Mouse (Mus musculus) testis, adult 2 months (tissue): ENCODE data around the gene Ccnd3. TPM values are rescaled to one million over a fixed set of nuclear protein-coding genes. Genes with fewer than 3 reads are reported as not detected.

ENCODE experiments used
- H3K27ac ChIP-seq: fragments of 200-500 bp; 2 replicates; pipeline ENCODE4 v1.5.1; 2012; ENCODE audit warnings: low read depth, low read length; ENCODE audit not compliant: control insufficient read depth, insufficient read depth
- H3K27me3 ChIP-seq: fragments of 200-500 bp; 2 replicates; pipeline ENCODE4 v1.6.1; 2012; ENCODE audit warnings: mild to moderate bottlenecking, low read length, moderate library complexity; ENCODE audit not compliant: control insufficient read depth, insufficient read depth
- H3K36me3 ChIP-seq: fragments of 200-500 bp; 2 replicates; pipeline ENCODE4 v1.6.1; 2012; ENCODE audit warnings: mild to moderate bottlenecking, low read length; ENCODE audit not compliant: control insufficient read depth, insufficient read depth
- H3K4me1 ChIP-seq: fragments of 200-500 bp; 2 replicates; pipeline ENCODE4 v1.6.1; 2012; ENCODE audit warnings: low read length; ENCODE audit not compliant: control insufficient read depth, insufficient read depth
- H3K4me3 ChIP-seq: fragments of 200-500 bp; 2 replicates; pipeline ENCODE4 v1.5.1; 2012; ENCODE audit warnings: low read depth, mild to moderate bottlenecking, low read length, moderate library complexity, mixed read lengths; ENCODE audit not compliant: control insufficient read depth
- CTCF ChIP-seq: fragments of 200-500 bp; IDR thresholded peaks from 2 replicates; pipeline ENCODE4 v1.5.1; 2012; ENCODE audit warnings: low read depth, mild to moderate bottlenecking, inconsistent platforms, low read length, moderate library complexity; ENCODE audit not compliant: control insufficient read depth, insufficient read depth, insufficient replicate concordance
- POLR2A ChIP-seq: fragments of 200-500 bp; IDR thresholded peaks from 2 replicates; pipeline ENCODE4 v1.6.1; 2012; ENCODE audit warnings: low read depth, mild to moderate bottlenecking, inconsistent platforms, low read length, moderate library complexity; ENCODE audit not compliant: control insufficient read depth
- polyA plus RNA-seq: library from polyadenylated mRNA; depleted of rRNA; stranded (reverse); fragments of >200 nt; gene quantifications from 2 replicates; pipeline ENCODE4 v1.2.3, GENCODE M21; 2012

The Ccnd3 gene
- polyA plus RNA-seq, 1 experiment: 253 TPM

- no peak overlapping the region for H3K4me3 ChIP-seq
- TF ChIP-seq CTCF (no peak), POLR2A (no peak)
- H3K27ac ChIP-seq: no peak overlapping the region
- no peaks in the 10 kb centered on the region for H3K4me1 ChIP-seq
- H3K27me3 ChIP-seq: no peaks in the 10 kb centered on the region
- H3K36me3 ChIP-seq: no peaks in the 10 kb centered on the region
These were observed 64.2 kb downstream of the Ccnd3 start for GRCm38 (mm10) chr17:47568951-47569527.

- H3K4me1 ChIP-seq: no peaks in the 10 kb centered on the region
- H3K36me3 ChIP-seq: no peaks in the 10 kb centered on the region
- TF ChIP-seq CTCF (no peak), POLR2A (no peak)
- no peak overlapping the region for H3K27ac ChIP-seq
- no peaks in the 10 kb centered on the region for H3K27me3 ChIP-seq
- H3K4me3 ChIP-seq: no peak overlapping the region
These were observed 66.8 kb downstream of the Ccnd3 start for GRCm38 (mm10) chr17:47571621-47572020.

- Histone ChIP-seq H3K36me3 (no peaks in the 10 kb centered on the region), H3K27ac (no peak overlapping the region), H3K4me1 (no peaks in the 10 kb centered on the region), H3K4me3 (no peak overlapping the region), H3K27me3 (no peaks in the 10 kb centered on the region)
- TF ChIP-seq CTCF (no peak), POLR2A (no peak)
These were observed 67.6 kb downstream of the Ccnd3 start for GRCm38 (mm10) chr17:47572436-47572835.

GRCm38 (mm10) chr17:47574028-47574427 lies 69.2 kb downstream of the Ccnd3 start:
- no peaks in the 10 kb centered on the region for H3K27me3 ChIP-seq
- H3K36me3 ChIP-seq: no peaks in the 10 kb centered on the region
- no peak for TF ChIP-seq POLR2A
- no peak for TF ChIP-seq CTCF
- no peak overlapping the region for H3K4me3 ChIP-seq
- no peak overlapping the region for H3K27ac ChIP-seq
- H3K4me1 ChIP-seq: no peaks in the 10 kb centered on the region

- Histone ChIP-seq H3K36me3 (no peaks in the 10 kb centered on the region), H3K4me3 (no peak overlapping the region), H3K27me3 (no peaks in the 10 kb centered on the region), H3K4me1 (no peaks in the 10 kb centered on the region), H3K27ac (0 out of 2 replicates have a peak overlapping the region, but pooled peaks have one; percentile 6)
- TF ChIP-seq POLR2A (no peak), CTCF (no peak)
These were observed 70.0 kb downstream of the Ccnd3 start for GRCm38 (mm10) chr17:47574830-47575229.

GRCm38 (mm10) chr17:47578655-47579054 lies 73.8 kb downstream of the Ccnd3 start:
- TF ChIP-seq POLR2A (no peak), CTCF (no peak)
- Histone ChIP-seq H3K27me3 (no peaks in the 10 kb centered on the region), H3K4me3 (no peak overlapping the region), H3K27ac (no peak overlapping the region), H3K36me3 (no peaks in the 10 kb centered on the region), H3K4me1 (no peaks in the 10 kb centered on the region)

- Histone ChIP-seq H3K27me3 (no peaks in the 10 kb centered on the region), H3K4me3 (no peak overlapping the region), H3K36me3 (no peaks in the 10 kb centered on the region), H3K27ac (no peak overlapping the region), H3K4me1 (no peaks in the 10 kb centered on the region)
- TF ChIP-seq POLR2A (no peak), CTCF (no peak)
These were observed 76.1 kb downstream of the Ccnd3 start for GRCm38 (mm10) chr17:47580962-47581361.
